Mouse (Mus musculus): Measurements from ENCODE around the gene Ostf1. TPM values are rescaled to one million over a fixed set of nuclear protein-coding genes. Genes with fewer than 3 reads are reported as not detected.
A peak's percentile ranks its signal among the peaks of the same experiment; 100 is the strongest.

Gene Ostf1
- total and polyA plus RNA-seq, 3 experiments, result 110 to 175 (median 131) TPM

- in situ Hi-C loops (cut with MboI; ENCODE audit: low pct_ligation_motif_present, low pct_unique_long_range_greater_than_20kb, low sequenced_read_pairs), result loop anchor here (25.0 kb wide), 1 partner anchor 259 kb away; no protein-coding TSS in a partner anchor
- peaks cover 3 to 20% of the 10 kb centered on the region in 2 experiments for H3K36me3 ChIP-seq (replicated peaks in 1 of 2; ENCODE audit: control insufficient read depth in 1 of 2, insufficient read depth in 1 of 2, low read length in 1 of 2)
- no peak for DNase-seq (ENCODE audit: extremely low read depth)
- H3K27me3 ChIP-seq (replicated peaks), result no peaks in the 10 kb centered on the region
- dilution Hi-C loops (cut with MboI; ENCODE audit: extremely low pct_ligation_motif_present, extremely low pct_unique_long_range_greater_than_20kb, low sequenced_read_pairs), result no loop called here
- H3K9ac ChIP-seq (ENCODE audit: insufficient read depth, low read depth), result no peak overlapping the region
- no peak for TF ChIP-seq MAZ (IDR thresholded peaks at IDR 0.05; ENCODE audit: low read depth, low read length)
- no peak for TF ChIP-seq GABPA (IDR thresholded peaks at IDR 0.05; ENCODE audit: insufficient replicate concordance, low read depth, low read length)
- TF ChIP-seq E2F4 (IDR thresholded peaks at IDR 0.05; ENCODE audit: insufficient replicate concordance, low read depth, low read length), result no peak
- TF ChIP-seq ZC3H11A (IDR thresholded peaks at IDR 0.05; ENCODE audit: low read depth, low read length), result no peak
- TF ChIP-seq PAX5 (IDR thresholded peaks at IDR 0.05; ENCODE audit: low read length), result no peak
- TF ChIP-seq TBP (conservative IDR thresholded peaks at IDR 0.05; ENCODE audit: low read depth, low read length), result no peak
- TF ChIP-seq ETS1 (conservative IDR thresholded peaks at IDR 0.05; ENCODE audit: low read depth, low read length), result no peak
- no peak for TF ChIP-seq EP300 (IDR thresholded peaks at IDR 0.05; ENCODE audit: low read length)
- TF ChIP-seq KAT2A (IDR thresholded peaks at IDR 0.05; ENCODE audit: insufficient replicate concordance, low read length), result no peak
- no peak for TF ChIP-seq UBTF (IDR thresholded peaks at IDR 0.05; ENCODE audit: low read depth, low read length)
- no peak for TF ChIP-seq CTCF (conservative IDR thresholded peaks at IDR 0.05 in 1 of 2, IDR thresholded peaks at IDR 0.05 in 1 of 2; ENCODE audit: low read depth in 2 of 2, low read length in 2 of 2)
- TF ChIP-seq HCFC1 (IDR thresholded peaks at IDR 0.05; ENCODE audit: low read depth, low read length), result no peak
- TF ChIP-seq MYC (IDR thresholded peaks at IDR 0.05; ENCODE audit: low read depth, low read length), result no peak
- TF ChIP-seq ZMIZ1 (IDR thresholded peaks at IDR 0.05; ENCODE audit: low read depth, low read length), result no peak
- no peak for TF ChIP-seq IRF4 (IDR thresholded peaks at IDR 0.05; ENCODE audit: low read depth, low read length)
- no peak for TF ChIP-seq RCOR1 (conservative IDR thresholded peaks at IDR 0.05; ENCODE audit: low read depth, low read length)
- TF ChIP-seq ZNF384 (IDR thresholded peaks at IDR 0.05; ENCODE audit: low read depth, low read length), result no peak
- TF ChIP-seq NELFE (IDR thresholded peaks at IDR 0.05; ENCODE audit: low read depth, low read length), result no peak
- no peak for TF ChIP-seq SIN3A (IDR thresholded peaks at IDR 0.05; ENCODE audit: low read length)
- TF ChIP-seq MXI1 (IDR thresholded peaks at IDR 0.05; ENCODE audit: low read depth, low read length), result no peak
- H3K4me3 ChIP-seq (replicated peaks in 1 of 3; ENCODE audit: low read depth in 2 of 3, low read length in 2 of 3, poor library complexity in 1 of 3), result no peak overlapping the region
- no peaks in the 10 kb centered on the region for H3K79me2 ChIP-seq (replicated peaks; ENCODE audit: control insufficient read depth, extremely low read depth, insufficient read depth, poor library complexity, severe bottlenecking)
- peak overlapping the region; percentile 13 for H3K27ac ChIP-seq (ENCODE audit: insufficient read depth, low read depth)
- peaks cover 25 to 66% of the 10 kb centered on the region in 2 experiments for H3K4me1 ChIP-seq (ENCODE audit: control insufficient read depth in 1 of 2, insufficient read depth in 2 of 2)
- 0 out of 2 replicates have a peak overlapping the region, but pooled peaks have one; percentile 33 for H3K4me2 ChIP-seq (ENCODE audit: insufficient read depth, low read depth, poor library complexity, severe bottlenecking)
- H3K9me3 ChIP-seq (replicated peaks; ENCODE audit: low read length), result no peaks in the 10 kb centered on the region
These were observed 53.2 kb downstream of the Ostf1 start for GRCm38 (mm10) chr19:18578216-18579011.

Data from CH12.LX (cell line).